Mouse (Mus musculus) c-Kit-positive CD71-negative TER-119-negative erythroid progenitor cells, embryonic 14.5 days (primary cell): ENCODE measurements around the gene Rsph1.

Source experiments
- DNase-seq: peaks from one replicate; pipeline ENCODE4 v3.0.0-alpha.2; 2013; ENCODE audit warnings: low read depth

Gene Rsph1

DNA sequence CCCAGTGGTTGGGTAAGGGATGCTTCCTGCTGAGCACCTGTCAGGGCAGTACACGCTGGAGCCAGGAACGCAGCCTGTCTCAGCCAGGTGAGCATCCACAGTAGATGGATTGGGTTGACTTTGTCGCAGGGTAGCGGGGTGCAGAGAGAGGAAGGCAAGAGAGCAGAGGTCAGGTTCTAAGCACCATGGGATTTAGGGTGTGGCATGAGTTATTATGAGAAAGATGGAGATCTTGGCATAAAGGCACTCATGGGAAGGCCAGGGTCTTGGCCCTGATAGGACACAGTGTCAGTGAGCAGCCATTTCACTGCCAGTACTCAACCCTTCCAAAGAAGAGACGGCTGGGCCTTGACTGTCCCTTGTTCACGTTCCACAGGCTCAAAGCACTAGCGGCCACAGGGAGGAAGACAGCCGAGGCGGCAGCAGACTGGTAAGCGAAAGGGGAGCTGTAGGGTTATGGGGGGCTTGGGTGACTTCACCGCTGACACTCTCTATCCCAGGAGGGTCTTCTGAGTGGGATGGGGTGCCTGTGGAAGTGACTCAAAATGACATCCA, 67.7 kb downstream of the Rsph1 start:
- no peak for DNase-seq

DNA sequence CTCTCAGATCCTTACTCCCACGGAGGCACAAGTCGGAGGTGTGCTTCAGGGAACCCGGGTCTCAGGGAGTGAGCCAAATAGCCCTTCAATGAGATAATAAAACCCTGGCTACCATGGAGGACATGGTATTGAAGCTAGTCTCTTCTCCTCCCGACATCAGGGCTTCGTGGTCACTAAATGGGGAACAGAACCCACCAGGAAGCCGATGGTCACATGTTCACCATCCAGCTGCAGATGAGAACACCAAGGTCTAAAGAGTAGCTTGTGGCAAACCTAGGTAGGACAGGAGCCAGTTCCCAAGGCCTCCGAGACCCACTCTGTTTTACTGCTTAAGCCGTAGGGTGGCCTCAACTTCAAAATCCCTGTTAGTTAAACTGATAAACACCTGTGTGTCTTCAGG, 68.5 kb downstream of the Rsph1 start:
- DNase-seq = no peak

DNA sequence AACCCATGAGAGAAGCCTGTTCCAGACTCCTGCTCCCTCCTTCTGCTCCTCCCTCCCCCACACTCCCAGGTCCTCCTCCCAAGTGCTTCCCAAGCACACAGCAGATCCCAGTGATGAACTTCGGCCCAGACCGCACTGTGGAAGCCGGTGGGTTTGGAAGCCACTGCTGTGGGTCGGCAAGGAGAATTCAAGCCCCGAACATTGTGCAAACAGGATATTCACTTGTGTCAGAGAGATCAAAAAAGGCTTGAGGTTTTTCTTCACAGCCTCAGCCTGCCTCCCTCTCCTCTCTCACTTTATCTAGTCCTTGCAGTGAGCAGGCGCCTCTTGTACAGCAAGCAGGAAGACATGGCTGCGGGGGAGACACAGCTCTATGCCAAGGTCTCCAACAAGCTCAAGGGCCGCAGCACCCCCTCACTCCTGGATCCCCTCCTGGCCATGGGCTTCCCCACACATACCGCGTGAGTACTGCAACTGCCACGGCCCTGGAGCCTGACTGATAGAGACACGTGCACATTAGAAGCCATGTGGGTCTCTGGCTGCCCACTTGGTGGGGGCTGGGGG, 69.3 kb downstream of the Rsph1 start, which contains the start of gene Ubash3a:
Gene Ubash3a, plus strand, starts transcription at position 103 of the 564 bp plus-strand sequence.
- no peak for DNase-seq
